In the genomic region with DNA sequence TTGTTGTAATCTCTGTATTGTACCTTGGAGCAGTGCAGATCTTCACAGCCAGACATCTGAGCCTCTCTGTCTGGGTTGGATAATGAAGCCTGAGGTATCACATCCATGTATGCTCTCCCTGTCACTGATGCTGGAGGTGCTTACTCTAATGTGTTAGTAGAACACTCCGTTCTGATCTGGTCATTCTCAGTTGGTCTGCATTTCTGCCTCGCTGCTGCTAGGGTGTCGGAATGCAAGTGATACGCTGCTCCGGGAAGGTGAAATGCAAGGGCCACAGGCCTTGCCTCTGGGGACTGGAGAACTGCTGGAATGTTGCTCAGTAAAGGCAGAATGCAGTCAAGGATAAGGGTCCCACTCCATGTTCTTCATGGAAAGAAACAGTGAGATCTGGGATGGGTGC, we compare ENCODE assay signal across 22 mouse cellular contexts.
DNase-seq lines count a peak whose midpoint lies in the region; ATAC-seq lines count a peak whose summit lies in the region.
"Had no signal": no experiment of that assay in that cellular context is flagged by ENCODE, and none has a peak within 500 bp of the region (broad histone marks: within the 10 kb centered on the region; RNA-seq: fewer than 3 reads in every experiment).

No protein-coding gene starts in this region.

- H3K9ac ChIP-seq in heart, embryonic 16.5 days (ENCODE audit: low read length) = no peak overlapping the region
- no peak overlapping the region for H3K9ac ChIP-seq in lung, embryonic 16.5 days (ENCODE audit: low read length)
- H3K9ac ChIP-seq: forebrain, embryonic 13.5 days; hindbrain, embryonic 13.5 days; intestine, embryonic 15.5 days had no signal

- H3K9me3 ChIP-seq in heart, embryonic 16.5 days (replicated peaks; ENCODE audit: control insufficient read depth, low read length) = no peaks in the 10 kb centered on the region
- H3K9me3 ChIP-seq in lung, embryonic 16.5 days (ENCODE audit: control insufficient read depth, low read length) = peaks cover 5% of the 10 kb centered on the region; the same call in 1 of the 2 replicates
- H3K9me3 ChIP-seq: forebrain, embryonic 10.5 days; forebrain, embryonic 13.5 days; hindbrain, embryonic 10.5 days; hindbrain, embryonic 13.5 days; intestine, embryonic 15.5 days had no signal

- DNase-seq in heart, postnatal 25 days (ENCODE audit: low spot score) = no peak
- no peak for DNase-seq in lung, postnatal 4 days
- no peak for DNase-seq in cerebellum, adult 18-20 months
- DNase-seq: adrenal gland, adult 2 months; adrenal gland, postnatal 14 days; cerebellum, adult 11-12 months; cerebellum, adult 9-10 months; cerebellum, postnatal 14 days; gastrocnemius, postnatal 10 days; gastrocnemius, postnatal 36 days; heart, postnatal 36 days had no signal

- H3K27ac ChIP-seq in heart, embryonic 16.5 days (ENCODE audit: low read length) = no peak overlapping the region
- peak overlapping the region; percentile 10; the same call in 1 of the 2 replicates for H3K27ac ChIP-seq in lung, embryonic 16.5 days (ENCODE audit: low read length)
- peak overlapping the region; percentile 89 for H3K27ac ChIP-seq in brown adipose tissue, adult 24 weeks (replicated peaks; ENCODE audit: low read depth, low read length)
- H3K27ac ChIP-seq: forebrain, embryonic 10.5 days; forebrain, embryonic 13.5 days; hindbrain, embryonic 10.5 days; hindbrain, embryonic 13.5 days; intestine, embryonic 15.5 days had no signal

- 57% methylated on average over 5 of the region's 5 CpGs for WGBS in heart, embryonic 16.5 days
- 92% methylated on average over 5 of the region's 5 CpGs for WGBS in lung, embryonic 16.5 days

- no peak overlapping the region for H3K4me3 ChIP-seq in heart, embryonic 16.5 days (ENCODE audit: low read length)
- H3K4me3 ChIP-seq in lung, embryonic 16.5 days (ENCODE audit: low read length) = no peak overlapping the region
- no peak overlapping the region for H3K4me3 ChIP-seq in brown adipose tissue, adult 24 weeks (ENCODE audit: insufficient read depth, low read depth, low read length)
- H3K4me3 ChIP-seq: forebrain, embryonic 10.5 days; forebrain, embryonic 13.5 days; hindbrain, embryonic 10.5 days; hindbrain, embryonic 13.5 days; intestine, embryonic 15.5 days had no signal

- H3K27me3 ChIP-seq in heart, embryonic 16.5 days (ENCODE audit: control insufficient read depth, insufficient read depth, low read length) = no peaks in the 10 kb centered on the region
- H3K27me3 ChIP-seq in lung, embryonic 16.5 days (ENCODE audit: control insufficient read depth, insufficient read depth, low read depth, low read length) = no peaks in the 10 kb centered on the region
- H3K27me3 ChIP-seq: forebrain, embryonic 13.5 days; hindbrain, embryonic 13.5 days; intestine, embryonic 15.5 days had no signal

- peak; percentile 32; the same call in 1 of the 2 replicates for ATAC-seq in heart, embryonic 16.5 days (replicated peaks; ENCODE audit: extremely low read depth, insufficient read depth, low FRiP score)
- no peak for ATAC-seq in lung, embryonic 16.5 days (ENCODE audit: low read depth)
- ATAC-seq: CD4-positive, CD25-positive, alpha-beta regulatory T cell, adult 4 months; forebrain, embryonic 13.5 days; forebrain, embryonic 16.5 days; hindbrain, embryonic 16.5 days; intestine, embryonic 15.5 days had no signal

- intact Hi-C loops in heart, postnatal 25 days (cut with DNase I) = no loop called here

- H3K36me3 ChIP-seq in heart, embryonic 16.5 days (ENCODE audit: control insufficient read depth, insufficient read depth) = no peaks in the 10 kb centered on the region
- no peaks in the 10 kb centered on the region for H3K36me3 ChIP-seq in lung, embryonic 16.5 days (ENCODE audit: control insufficient read depth, insufficient read depth, low read length)
- H3K36me3 ChIP-seq: forebrain, embryonic 10.5 days; hindbrain, embryonic 10.5 days; hindbrain, embryonic 13.5 days; intestine, embryonic 15.5 days had no signal

- peaks cover 6% of the 10 kb centered on the region; the same call in 1 of the 2 replicates for H3K4me1 ChIP-seq in heart, embryonic 16.5 days (ENCODE audit: control insufficient read depth, insufficient read depth, low read length)
- peaks cover 16% of the 10 kb centered on the region for H3K4me1 ChIP-seq in lung, embryonic 16.5 days (replicated peaks; ENCODE audit: control insufficient read depth, insufficient read depth, low read length)
- H3K4me1 ChIP-seq in brown adipose tissue, adult 24 weeks (ENCODE audit: control insufficient read depth, insufficient read depth, insufficient read length, low read length) = peaks cover 12% of the 10 kb centered on the region
- H3K4me1 ChIP-seq: forebrain, embryonic 10.5 days; forebrain, embryonic 13.5 days; hindbrain, embryonic 10.5 days; hindbrain, embryonic 13.5 days had no signal

- no peak overlapping the region for H3K4me2 ChIP-seq in heart, embryonic 16.5 days (ENCODE audit: low read depth, low read length)
- H3K4me2 ChIP-seq in lung, embryonic 16.5 days (ENCODE audit: low read depth, low read length) = no peak overlapping the region
- H3K4me2 ChIP-seq: forebrain, embryonic 13.5 days; hindbrain, embryonic 13.5 days; intestine, embryonic 15.5 days had no signal
